Mouse (Mus musculus) heart, adult 2 months (tissue): ENCODE results near the gene Bicd2.

Source experiments
- CTCF ChIP-seq: fragments of 200-600 bp; IDR thresholded peaks from 2 replicates; pipeline ENCODE4 v1.8.1; 2022; ENCODE audit warnings: antibody characterized with exemption, mild to moderate bottlenecking, moderate library complexity
- EP300 ChIP-seq: fragments of 200-500 bp; IDR thresholded peaks from 2 replicates; pipeline ENCODE4 v1.6.1; 2011; ENCODE audit warnings: low read depth, low read length, control low read depth; ENCODE audit not compliant: insufficient read depth
- POLR2A ChIP-seq: fragments of 200-500 bp; IDR thresholded peaks from 2 replicates; pipeline ENCODE4 v1.6.1; 2011; ENCODE audit warnings: mild to moderate bottlenecking, low read depth, low read length, control low read depth; ENCODE audit not compliant: insufficient read depth

DNA sequence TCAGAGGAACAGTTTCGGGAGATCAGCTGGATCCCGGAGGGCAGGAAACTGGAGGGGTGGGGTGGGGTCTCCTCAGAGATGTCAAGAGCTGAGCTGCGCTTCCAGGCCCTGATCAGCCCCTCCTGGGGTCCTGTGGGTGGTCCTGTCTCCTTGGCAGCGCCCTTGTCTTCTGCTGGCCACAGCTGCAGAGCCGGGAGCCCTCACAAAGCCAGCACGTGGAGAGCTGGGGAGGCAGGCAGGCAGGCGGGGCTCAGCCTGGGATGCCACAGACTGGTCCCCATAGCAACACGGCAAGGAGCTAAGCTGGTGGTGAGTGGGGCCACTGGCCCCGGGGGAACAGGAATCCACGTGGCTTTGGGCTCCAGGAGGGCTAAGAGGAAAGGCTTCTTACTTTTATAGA is 21.3 kb upstream of the Bicd2 start, which contains the start of gene Fgd3:
- TF ChIP-seq CTCF, result no peak
- TF ChIP-seq POLR2A, result no peak
- no peak for TF ChIP-seq EP300
